Mouse (Mus musculus) embryonic fibroblast, embryonic 13.5 days (primary cell): ENCODE results near the gene Mat1a.

ENCODE experiments used
- CTCF ChIP-seq: IDR thresholded peaks from 2 replicates; pipeline ENCODE4 v1.5.1; 2011; ENCODE audit warnings: mild to moderate bottlenecking, control low read depth, low read length, moderate library complexity, borderline replicate concordance; ENCODE audit not compliant: insufficient read depth
- POLR2A ChIP-seq: IDR thresholded peaks from 2 replicates; pipeline ENCODE4 v1.6.1; 2011; ENCODE audit warnings: low read depth, mild to moderate bottlenecking, control low read depth, low read length, moderate library complexity

GRCm38 (mm10) chr14:41137006-41137405 lies 32.2 kb downstream of the Mat1a start:
- TF ChIP-seq CTCF = no peak
- TF ChIP-seq POLR2A = no peak
